Mouse (Mus musculus) hindbrain, embryonic 14.5 days (tissue): Measurements from ENCODE around the gene Olfr615. TPM values are rescaled to one million over a fixed set of nuclear protein-coding genes. Genes with fewer than 3 reads are reported as not detected.

Source experiments
- ATAC-seq: fragments of 200-750 bp; cut with Nextera tagmentation; 2 replicates; pipeline ENCODE4 v1.8.0; 2017; ENCODE audit warnings: moderate number of reproducible peaks, mild to moderate bottlenecking, moderate TSS enrichment, moderate library complexity; ENCODE audit not compliant: low FRiP score
- DNase-seq: peaks from one replicate; pipeline ENCODE4 v3.0.0-alpha.2; 2015; ENCODE audit warnings: low spot score
- H3K27ac ChIP-seq: fragments of 300-500 bp; sonication (generic); 2 replicates; pipeline ENCODE4 v1.5.1; 2014; ENCODE audit warnings: mild to moderate bottlenecking, moderate library complexity
- H3K27me3 ChIP-seq: fragments of 300-500 bp; sonication (generic); 2 replicates; pipeline ENCODE4 v1.6.1; 2014; ENCODE audit warnings: mild to moderate bottlenecking, low read length, mixed read lengths; ENCODE audit not compliant: control insufficient read depth, insufficient read depth
- H3K36me3 ChIP-seq: fragments of 300-500 bp; sonication (generic); replicated peaks from 2 replicates; pipeline ENCODE4 v1.6.1; 2014; ENCODE audit not compliant: control insufficient read depth, insufficient read depth
- H3K4me1 ChIP-seq: fragments of 300-500 bp; sonication (generic); replicated peaks from 2 replicates; pipeline ENCODE4 v1.6.1; 2014; ENCODE audit warnings: antibody characterized with exemption, low read length, mixed read lengths; ENCODE audit not compliant: control insufficient read depth, insufficient read depth
- H3K4me2 ChIP-seq: fragments of 300-500 bp; sonication (generic); replicated peaks from 2 replicates; pipeline ENCODE4 v1.6.1; 2014; ENCODE audit warnings: mild to moderate bottlenecking, moderate library complexity
- H3K4me3 ChIP-seq: fragments of 300-500 bp; sonication (generic); replicated peaks from 2 replicates; pipeline ENCODE4 v1.5.1; 2014; ENCODE audit warnings: mild to moderate bottlenecking, low read length
- H3K9ac ChIP-seq: fragments of 300-500 bp; sonication (generic); 2 replicates; pipeline ENCODE4 v1.6.1; 2014
- H3K9me3 ChIP-seq: fragments of 300-500 bp; sonication (generic); 2 replicates; pipeline ENCODE4 v1.6.1; 2016; ENCODE audit warnings: low read length; ENCODE audit not compliant: control insufficient read depth
- WGBS: fragments of 180-500 bp; shearing (Covaris S2); extraction: QIAGEN DNeasy Blood & Tissue Kit; methylation state at CpG from one replicate; pipeline ENCODE4 v1.1.7; 2014; 5-methylcytosine and 5-hydroxymethylcytosine counted together
- microRNA-seq: library from miRNA; unstranded; fragments of <30 nt; microRNA quantifications from one replicate; pipeline ENCODE4, GENCODE M21; 2016
- polyA plus RNA-seq: library from polyadenylated mRNA; unstranded; fragments of >200 nt; fragmentation: Nextera tagmentation; extraction: Ambion mirVana; gene quantifications from 2 replicates; pipeline ENCODE4 v1.2.1, GENCODE M21; 2014

Olfr615 gene
- polyA plus RNA-seq, 1 experiment from 2014 or later, result not detected

DNA sequence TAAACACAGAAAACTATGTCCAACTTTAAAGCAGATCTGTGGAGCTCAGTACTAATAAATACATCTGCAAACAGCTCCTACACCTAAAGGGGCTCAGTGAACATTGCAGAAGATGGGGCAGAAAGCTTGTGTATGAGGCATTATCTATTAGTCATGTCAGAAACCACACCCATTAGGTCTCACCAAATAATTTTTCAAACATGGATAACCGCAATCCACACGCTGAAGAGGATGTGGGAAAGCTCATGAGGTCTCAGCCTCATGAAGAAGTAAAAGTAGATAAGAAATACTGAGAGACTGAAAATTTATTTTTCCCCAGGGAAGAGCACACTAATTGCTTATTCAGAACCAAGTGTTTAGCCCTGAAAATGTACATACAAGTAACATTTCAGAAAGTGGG is 51.5 kb downstream of the Olfr615 start:
- WGBS, result 89% methylated on average over 2 of the region's 2 CpGs

DNA sequence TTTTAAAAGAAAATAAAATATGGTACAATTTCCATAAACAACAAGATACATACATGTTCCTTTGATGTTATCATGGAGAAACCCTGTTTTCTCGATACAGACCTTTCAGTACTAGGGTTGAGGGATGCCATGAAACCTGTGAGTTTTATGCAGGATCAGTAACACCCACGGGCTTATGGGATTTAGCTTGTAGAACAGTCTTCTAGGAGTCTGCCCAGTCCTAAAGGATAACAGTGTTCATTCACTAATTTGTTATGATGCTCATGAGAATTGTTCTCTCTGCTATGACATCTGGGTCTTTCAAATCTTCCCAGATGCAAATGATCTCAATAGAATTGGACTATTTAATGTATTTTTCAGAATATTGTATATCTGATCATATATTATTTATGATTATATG is 56.6 kb downstream of the Olfr615 start, which contains the start of gene Olfr620:
TSS of gene Olfr620 (minus strand) at position 101 of the 400 bp plus-strand sequence.
- Histone ChIP-seq H3K9me3 (no peaks in the 10 kb centered on the region), H3K36me3 (no peaks in the 10 kb centered on the region), H3K4me3 (no peak within 1 kb of the TSS), H3K27me3 (no peaks in the 10 kb centered on the region), H3K4me2 (no peak within 1 kb of the TSS), H3K4me1 (no peaks in the 10 kb centered on the region), H3K27ac (no peak within 1 kb of the TSS), H3K9ac (no peak within 1 kb of the TSS)
- WGBS, result 87% methylated on average over 2 of the region's 2 CpGs
- DNase-seq (no peak), ATAC-seq (no peak)

More for the DNA sequence above, 51.5 kb downstream of the Olfr615 start:
- H3K27ac ChIP-seq, result no peak overlapping the region
- DNase-seq, result no peak
- no peaks in the 10 kb centered on the region for H3K4me1 ChIP-seq
- no peaks in the 10 kb centered on the region for H3K27me3 ChIP-seq
- H3K9me3 ChIP-seq, result no peaks in the 10 kb centered on the region
- ATAC-seq, result no peak
- no peak overlapping the region for H3K9ac ChIP-seq
- H3K4me2 ChIP-seq, result no peak overlapping the region
- H3K36me3 ChIP-seq, result no peaks in the 10 kb centered on the region
- no peak overlapping the region for H3K4me3 ChIP-seq

Small RNAs within 50 kb of the gene (microRNA-seq; reads per million reads assigned to microRNA genes)
- gene Gm26506, result not detected

Other genes starting within 250 kb of the Olfr615 start
- gene Olfr597, start 239.8 kb upstream of the Olfr615 start, polyA plus RNA-seq, result not detected in 2 replicates
- not detected in 2 replicates for gene Olfr598, start 232.5 kb upstream of the Olfr615 start, polyA plus RNA-seq
- not detected in 2 replicates for gene Olfr599, start 220.2 kb upstream of the Olfr615 start, polyA plus RNA-seq
- not detected in 2 replicates for gene Olfr600, start 206.4 kb upstream of the Olfr615 start, polyA plus RNA-seq
- not detected in 2 replicates for gene Olfr601, start 193.4 kb upstream of the Olfr615 start, polyA plus RNA-seq
- gene Olfr603, start 169.9 kb upstream of the Olfr615 start, polyA plus RNA-seq, result not detected in 2 replicates
- not detected in 2 replicates for gene Usp17lc, start 141.0 kb upstream of the Olfr615 start, polyA plus RNA-seq
- gene Olfr605, start 110.6 kb upstream of the Olfr615 start, polyA plus RNA-seq, result not detected in 2 replicates
- gene Olfr606, start 107.0 kb upstream of the Olfr615 start, polyA plus RNA-seq, result not detected in 2 replicates
- not detected in 2 replicates for gene Olfr607, start 91.9 kb upstream of the Olfr615 start, polyA plus RNA-seq
- gene Olfr608, start 86.2 kb upstream of the Olfr615 start, polyA plus RNA-seq, result not detected in 2 replicates
- gene Olfr609, start 58.0 kb upstream of the Olfr615 start, polyA plus RNA-seq, result not detected in 2 replicates
- gene Olfr610, start 44.0 kb upstream of the Olfr615 start, polyA plus RNA-seq, result not detected in 2 replicates
- not detected in 2 replicates for gene Olfr611, start 35.2 kb upstream of the Olfr615 start, polyA plus RNA-seq
- not detected in 2 replicates for gene Olfr612, start 13.4 kb upstream of the Olfr615 start, polyA plus RNA-seq
- gene Olfr613, start 8.0 kb upstream of the Olfr615 start, polyA plus RNA-seq, result not detected in 2 replicates
- not detected in 2 replicates for gene Olfr616, start 13.1 kb downstream of the Olfr615 start, polyA plus RNA-seq
- gene Olfr617, start 17.0 kb downstream of the Olfr615 start, polyA plus RNA-seq, result not detected in 2 replicates
- 0.21 TPM in 1 of 2 replicates, not detected in the other for gene Olfr618, start 34.0 kb downstream of the Olfr615 start, polyA plus RNA-seq
- gene Olfr619, start 44.5 kb downstream of the Olfr615 start, polyA plus RNA-seq, result not detected in 2 replicates
- gene Olfr620, start 56.5 kb downstream of the Olfr615 start, polyA plus RNA-seq, result not detected in 2 replicates
- gene Olfr622, start 86.6 kb downstream of the Olfr615 start, polyA plus RNA-seq, result not detected in 2 replicates
- gene Olfr623, start 107.6 kb downstream of the Olfr615 start, polyA plus RNA-seq, result not detected in 2 replicates
- not detected in 2 replicates for gene Olfr624, start 115.1 kb downstream of the Olfr615 start, polyA plus RNA-seq
- not detected in 2 replicates for gene Olfr625-ps1, start 126.6 kb downstream of the Olfr615 start, polyA plus RNA-seq
- not detected in 2 replicates for gene Olfr243, start 158.6 kb downstream of the Olfr615 start, polyA plus RNA-seq
- gene Olfr628, start 174.3 kb downstream of the Olfr615 start, polyA plus RNA-seq, result not detected in 2 replicates
- not detected in 2 replicates for gene Olfr629, start 188.9 kb downstream of the Olfr615 start, polyA plus RNA-seq
- not detected in 2 replicates for gene Olfr630, start 201.3 kb downstream of the Olfr615 start, polyA plus RNA-seq
- gene Olfr69, start 215.5 kb downstream of the Olfr615 start, polyA plus RNA-seq, result not detected in 2 replicates
- gene Olfr68, start 223.6 kb downstream of the Olfr615 start, polyA plus RNA-seq, result not detected in 2 replicates
- gene Olfr67, start 235.7 kb downstream of the Olfr615 start, polyA plus RNA-seq, result not detected in 2 replicates